Mouse (Mus musculus) cerebral cortex, adult 2 months (tissue): Measurements from ENCODE around the gene Misp.

Source experiments
- WGBS: fragments of 180-500 bp; shearing (Covaris S2); methylation state at CpG from one replicate; pipeline ENCODE4 v1.1.7; 2018; 5-methylcytosine and 5-hydroxymethylcytosine counted together

Misp gene

DNA sequence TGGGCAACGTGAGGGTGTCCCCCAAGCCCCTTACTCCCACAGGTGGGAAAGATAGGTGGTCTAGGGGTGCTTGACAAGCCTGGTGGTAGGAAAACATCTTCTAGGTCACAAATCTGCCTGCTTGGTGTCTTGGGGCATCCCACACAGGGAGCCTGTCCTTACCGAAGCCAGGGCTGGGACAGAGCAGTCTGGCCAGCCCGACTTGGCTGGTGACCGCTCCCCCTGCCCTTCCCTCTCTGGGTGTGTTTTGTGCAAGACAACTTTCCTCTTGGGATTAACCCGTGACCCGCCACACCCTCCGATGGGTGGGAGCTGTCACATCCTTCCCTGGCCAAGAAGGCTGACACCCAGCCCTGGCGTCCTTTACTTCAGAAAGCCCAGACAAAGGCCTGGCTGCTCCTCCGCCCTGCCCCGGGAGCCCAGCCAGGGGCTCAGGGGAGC is 26.3 kb upstream of the Misp start:
- 11% methylated on average over 10 of the region's 10 CpGs for WGBS

DNA sequence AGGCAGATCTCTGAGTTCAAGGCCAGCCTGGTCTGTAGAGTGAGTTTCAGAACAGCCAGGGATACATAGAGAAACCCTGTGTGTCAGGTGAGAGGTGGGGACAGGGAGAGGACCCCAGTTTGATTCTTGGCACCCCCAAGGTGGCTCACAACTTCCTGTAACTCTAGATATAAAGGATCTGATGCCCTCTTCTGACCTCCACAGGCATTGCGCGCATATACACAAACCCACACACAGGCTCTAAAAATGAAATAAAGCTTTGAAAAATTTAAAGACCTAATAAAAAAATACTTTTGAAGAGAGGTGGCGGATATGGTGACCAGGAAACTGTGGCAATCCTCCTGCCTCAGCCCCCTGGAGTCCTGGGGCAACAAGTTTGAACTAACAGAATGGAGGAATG is 24.9 kb upstream of the Misp start:
- WGBS = 79% methylated on average over 3 of the region's 3 CpGs

DNA sequence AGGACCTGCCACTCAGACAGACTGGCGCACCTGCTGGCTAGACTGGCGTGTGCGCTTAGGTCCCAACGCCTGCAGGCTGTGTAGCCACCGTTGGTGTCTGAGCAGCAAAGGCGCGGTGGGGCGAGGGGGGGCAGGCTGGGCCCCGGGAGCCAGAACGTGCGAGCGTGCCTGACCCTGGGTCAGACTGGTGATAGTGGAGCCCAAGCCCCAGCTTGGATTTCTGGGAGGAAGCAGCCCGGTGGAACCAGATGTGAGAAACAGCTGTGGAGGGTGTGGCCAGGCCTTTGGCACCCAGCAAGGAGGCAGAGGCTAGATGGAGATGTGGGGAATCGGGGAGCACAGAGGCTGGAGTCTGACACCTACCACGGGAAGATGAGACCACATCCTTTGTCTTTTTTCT is 23.5 kb upstream of the Misp start:
- WGBS = 46% methylated on average over 15 of the region's 15 CpGs

DNA sequence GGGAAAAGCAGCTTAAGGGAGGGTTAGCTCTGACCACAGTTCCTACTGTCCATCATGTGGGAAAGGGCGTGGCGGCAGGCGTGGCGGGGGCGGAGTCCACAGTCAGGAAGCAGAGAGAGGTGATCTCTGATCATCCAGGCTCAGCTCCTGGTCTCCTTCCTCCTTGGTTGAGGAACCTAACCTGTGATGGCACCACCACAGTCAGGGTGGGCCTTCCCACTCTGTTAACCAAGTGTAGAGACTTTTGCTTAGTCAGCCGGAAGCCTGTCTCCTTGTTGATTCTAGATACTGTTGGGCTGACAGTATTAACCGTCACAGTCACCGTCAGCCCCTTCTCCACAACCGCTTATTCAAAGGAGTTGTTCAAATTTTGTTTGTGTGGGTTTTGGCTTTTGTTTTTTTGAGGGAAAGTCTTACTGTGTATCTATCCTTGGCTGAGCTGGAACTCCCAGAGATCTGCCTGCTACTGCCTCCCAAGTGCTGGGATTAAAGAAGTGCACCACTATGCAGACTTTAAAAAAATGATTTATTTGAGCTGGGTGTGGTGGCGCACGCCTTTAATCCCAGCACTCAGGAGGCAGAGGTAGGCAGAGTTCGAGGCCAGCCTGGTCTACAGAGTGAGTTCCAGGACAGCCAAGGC is 22.4 kb upstream of the Misp start:
- WGBS = 86% methylated on average over 12 of the region's 12 CpGs

DNA sequence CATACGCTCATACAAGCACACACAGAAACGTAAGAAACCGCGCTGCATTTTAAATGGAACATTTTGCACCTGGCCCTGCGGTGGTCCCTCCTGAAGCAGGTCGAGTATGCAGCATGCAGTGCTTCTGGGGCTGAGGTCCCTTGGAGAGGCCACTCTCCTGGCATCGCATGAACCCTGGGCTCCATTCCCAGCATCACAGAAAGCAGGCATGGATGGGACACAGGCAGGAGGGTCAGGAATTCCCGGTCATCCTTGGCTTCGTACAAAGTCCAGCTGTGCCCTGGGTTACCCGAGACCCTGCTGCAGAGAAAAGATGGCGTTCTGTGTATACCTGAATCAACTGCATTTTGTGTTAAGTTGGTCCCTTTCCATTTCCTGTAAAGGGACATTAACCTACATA is 20.3 kb upstream of the Misp start:
- 47% methylated on average over 11 of the region's 11 CpGs for WGBS

- WGBS = 31% methylated on average over 3 of the region's 3 CpGs
Measured at GRCm38 (mm10) chr10:79801837-79802236, 19.0 kb upstream of the Misp start.

GRCm38 (mm10) chr10:79802331-79802971 is 18.3 kb upstream of the Misp start:
- WGBS = 29% methylated on average over 11 of the region's 11 CpGs

DNA sequence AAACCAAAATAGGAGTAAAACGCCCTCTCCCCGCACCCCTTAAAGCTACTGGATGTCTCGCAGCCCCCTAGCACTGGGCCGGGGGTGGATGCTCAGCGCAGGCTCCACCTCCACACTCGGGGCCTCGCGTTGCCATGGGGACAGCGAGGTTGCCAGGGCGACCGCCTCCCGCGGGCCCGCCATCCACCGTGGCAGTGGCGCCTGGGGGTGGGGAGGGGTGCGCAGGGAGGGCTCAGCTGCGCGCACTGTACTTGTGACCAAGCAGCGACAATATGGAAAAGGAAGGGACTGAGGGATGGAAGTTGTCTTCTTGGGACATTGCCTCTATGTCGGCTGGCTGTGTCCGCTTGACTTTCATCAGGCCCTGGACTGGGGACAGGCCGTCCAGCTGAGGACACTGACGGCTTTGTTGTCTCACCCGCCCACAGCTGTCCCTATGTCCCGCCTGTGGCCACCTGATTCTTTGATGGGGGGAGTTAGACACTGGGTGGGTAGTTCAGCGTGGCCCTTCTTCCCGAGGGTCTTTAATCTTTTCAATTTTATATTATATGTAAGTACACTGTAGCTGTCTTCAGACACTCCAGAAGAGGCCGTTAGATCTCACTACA is 17.0 kb upstream of the Misp start:
- whole genome bisulfite sequencing = 12% methylated on average over 29 of the region's 29 CpGs

DNA sequence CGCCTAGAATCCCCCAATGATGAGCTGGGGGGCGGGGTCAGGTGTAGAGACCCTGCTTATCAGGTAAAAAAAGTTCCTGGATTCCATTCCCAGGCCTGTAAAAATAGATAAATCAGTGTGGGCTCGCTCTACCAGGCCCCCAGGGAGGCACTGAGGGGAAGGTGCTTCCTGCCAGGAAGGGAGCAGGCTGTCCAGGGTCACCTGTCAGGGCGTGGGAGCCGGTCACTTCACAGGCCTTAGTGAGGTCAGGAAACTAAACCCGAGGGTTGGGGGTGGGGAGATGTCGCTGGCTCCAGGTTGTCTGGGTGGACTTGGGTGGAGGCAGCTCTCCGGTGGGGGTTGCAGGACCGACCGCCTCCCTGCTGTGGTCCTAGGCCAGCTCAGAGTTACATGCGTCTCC is 15.2 kb upstream of the Misp start:
- WGBS = 61% methylated on average over 11 of the region's 11 CpGs

DNA sequence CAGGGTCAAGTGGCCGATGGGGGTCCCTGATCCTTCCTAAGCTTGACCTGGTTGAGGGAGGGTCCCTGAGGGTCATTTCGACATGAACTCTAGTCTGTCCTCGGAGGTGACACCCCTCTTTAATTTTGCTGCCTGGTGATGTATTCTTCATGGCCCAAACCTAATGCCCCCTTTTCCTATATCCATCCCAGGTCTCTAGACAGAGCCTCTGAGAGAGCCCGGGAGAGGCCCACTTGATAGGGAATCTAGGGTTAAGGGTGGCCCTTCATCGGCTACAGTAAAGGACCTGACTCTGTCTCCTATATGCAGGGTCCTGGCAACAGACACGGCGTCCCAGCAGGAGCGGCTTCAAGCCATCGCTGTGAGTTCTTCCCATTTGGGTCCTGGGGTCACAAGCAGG is 14.5 kb upstream of the Misp start:
- WGBS = 87% methylated on average over 9 of the region's 9 CpGs

- WGBS = 79% methylated on average over 10 of the region's 10 CpGs
Measured at GRCm38 (mm10) chr10:79806972-79807371, 13.8 kb upstream of the Misp start.

- 63% methylated on average over 11 of the region's 11 CpGs for WGBS
Measured at GRCm38 (mm10) chr10:79807826-79808225, 13.0 kb upstream of the Misp start.

GRCm38 (mm10) chr10:79808728-79809127 is 12.1 kb upstream of the Misp start:
- WGBS = 73% methylated on average over 11 of the region's 11 CpGs

GRCm38 (mm10) chr10:79811736-79812637 is 8.8 kb upstream of the Misp start:
- 31% methylated on average over 15 of the region's 15 CpGs for WGBS

DNA sequence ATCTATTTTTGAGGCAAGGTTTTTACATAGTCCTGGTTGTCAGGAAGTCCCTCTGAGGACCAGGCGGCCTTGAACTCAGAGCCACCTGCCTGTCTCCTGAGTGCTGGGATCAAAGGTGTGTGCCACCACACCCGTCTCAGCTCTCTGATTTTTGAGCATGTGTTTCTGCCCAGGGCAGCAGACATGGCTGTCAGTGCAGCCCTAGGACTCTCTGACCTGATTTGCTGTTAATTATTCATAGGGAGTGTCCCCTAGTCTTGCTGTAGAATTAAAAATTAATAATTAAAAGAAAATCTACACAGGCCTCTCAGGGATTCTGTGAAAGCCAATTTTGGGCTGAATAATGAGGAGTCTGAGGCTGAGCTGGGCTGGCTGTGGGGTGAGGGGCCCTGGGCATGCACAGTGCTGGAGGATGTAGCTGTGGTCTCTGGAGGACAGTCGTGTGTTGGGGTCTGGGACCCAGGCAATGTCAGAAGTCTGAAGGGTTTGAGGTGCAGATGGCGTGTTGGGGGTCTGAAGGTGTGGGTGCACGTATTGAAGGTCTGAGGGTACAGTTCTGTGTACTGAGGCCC is 6.4 kb upstream of the Misp start:
- 89% methylated on average over 5 of the region's 5 CpGs for WGBS

GRCm38 (mm10) chr10:79815671-79816494 is 4.9 kb upstream of the Misp start:
- WGBS = 85% methylated on average over 12 of the region's 12 CpGs

- 74% methylated on average over 2 of the region's 2 CpGs for WGBS
Measured at GRCm38 (mm10) chr10:79817111-79817510, 3.7 kb upstream of the Misp start.

DNA sequence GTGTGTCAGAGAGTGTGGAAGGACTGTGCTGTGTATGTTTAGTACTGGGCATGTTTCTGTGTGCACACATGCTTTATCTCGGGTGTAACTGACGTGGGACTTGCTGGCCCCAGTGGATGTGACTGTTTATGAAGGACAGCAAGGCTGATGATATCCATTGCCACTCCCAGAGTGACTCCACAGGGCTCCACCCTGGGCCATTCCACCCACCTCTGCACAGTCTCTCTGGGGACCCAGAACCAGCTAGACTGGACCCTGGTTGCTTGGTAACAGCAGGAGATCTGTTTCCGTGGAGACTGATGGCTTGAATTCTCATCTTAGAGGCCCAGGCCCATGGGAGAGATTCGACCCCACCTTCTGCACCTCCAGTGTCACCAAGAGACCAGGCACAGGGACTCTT is 2.6 kb upstream of the Misp start:
- 61% methylated on average over 4 of the region's 4 CpGs for WGBS

- 90% methylated on average over 17 of the region's 17 CpGs for WGBS
Measured at GRCm38 (mm10) chr10:79819606-79820005, 1.2 kb upstream of the Misp start.

- WGBS = 86% methylated on average over 8 of the region's 8 CpGs
Measured at GRCm38 (mm10) chr10:79820277-79820676, 512 bp upstream of the Misp start.

DNA sequence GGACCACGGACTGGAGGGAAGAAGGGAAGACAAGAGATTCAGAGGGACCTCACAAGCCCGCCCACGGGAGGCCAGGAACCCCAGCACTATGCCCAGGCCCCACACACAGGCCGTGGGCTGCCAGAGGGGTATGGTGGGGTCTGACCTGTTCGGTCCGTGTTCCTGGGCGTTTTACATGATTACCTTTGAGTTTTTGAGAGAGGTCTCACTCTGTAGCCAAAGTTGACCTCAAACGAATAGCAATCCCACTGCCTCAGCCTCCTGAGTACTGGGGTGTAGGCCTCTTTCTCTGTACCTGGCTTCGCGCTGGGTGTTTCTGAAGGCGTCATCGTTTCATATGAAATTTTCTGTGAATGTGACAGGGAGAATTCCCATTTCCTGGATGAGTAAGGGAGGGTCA is 942 bp downstream of the Misp start:
- 84% methylated on average over 12 of the region's 12 CpGs for WGBS
